Comparison of ENCODE assay signal across 8 mouse cellular contexts in the genomic region with DNA sequence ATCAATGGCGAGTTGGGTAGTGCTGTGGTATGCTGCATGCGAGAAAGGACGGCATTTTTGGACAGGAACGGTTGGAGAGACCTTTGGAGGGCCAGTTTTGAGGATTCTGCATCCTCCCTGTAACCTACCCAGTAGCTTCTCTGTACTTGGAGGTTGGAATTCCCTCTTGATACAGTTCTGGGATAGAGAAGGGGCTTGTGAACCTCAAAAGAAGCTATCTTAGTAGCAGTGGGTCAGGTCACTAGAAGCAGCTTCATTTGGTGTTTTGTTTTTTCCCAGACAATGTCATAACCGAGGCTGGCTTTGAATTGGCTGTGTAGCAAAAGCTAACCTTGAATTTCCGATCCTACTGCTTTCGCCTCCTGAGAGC. TPM values are rescaled to one million over a fixed set of nuclear protein-coding genes. Genes with fewer than 3 reads are reported as not detected.
DNase-seq lines count a peak whose midpoint lies in the region; ATAC-seq and TF ChIP-seq lines count a peak whose summit lies in the region.

No protein-coding gene starts in this region.

- no peaks in the 10 kb centered on the region for H3K36me3 ChIP-seq in lung, embryonic 16.5 days (ENCODE audit: control insufficient read depth, insufficient read depth, low read length)
- H3K36me3 ChIP-seq in forebrain, embryonic 10.5 days (replicated peaks), result peaks cover 6% of the 10 kb centered on the region
- H3K36me3 ChIP-seq in limb, embryonic 11.5 days (ENCODE audit: control insufficient read depth, insufficient read depth, low read length), result no peaks in the 10 kb centered on the region

- peaks cover 21% of the 10 kb centered on the region for H3K4me1 ChIP-seq in lung, embryonic 16.5 days (replicated peaks; ENCODE audit: control insufficient read depth, insufficient read depth, low read length)
- peaks cover 50% of the 10 kb centered on the region for H3K4me1 ChIP-seq in forebrain, embryonic 10.5 days
- H3K4me1 ChIP-seq in limb, embryonic 11.5 days (ENCODE audit: control insufficient read depth, insufficient read depth, low read length), result peaks cover 13% of the 10 kb centered on the region
- H3K4me1 ChIP-seq in olfactory bulb, adult 2 months (ENCODE audit: control insufficient read depth, insufficient read depth, low read length), result peaks cover 14% of the 10 kb centered on the region

- H3K4me2 ChIP-seq in lung, embryonic 16.5 days (ENCODE audit: low read depth, low read length), result peak overlapping the region; percentile 83
- H3K4me2 ChIP-seq in limb, embryonic 11.5 days (ENCODE audit: low read depth, severe bottlenecking), result peak overlapping the region; percentile 62

- peak overlapping the region; percentile 67 for H3K9ac ChIP-seq in lung, embryonic 16.5 days (ENCODE audit: low read length)
- H3K9ac ChIP-seq in limb, embryonic 11.5 days (ENCODE audit: low read length), result peak overlapping the region; percentile 55

- peak overlapping the region; percentile 83 for H3K27ac ChIP-seq in lung, embryonic 16.5 days (ENCODE audit: low read length)
- peak overlapping the region; percentile 94 for H3K27ac ChIP-seq in forebrain, embryonic 10.5 days
- H3K27ac ChIP-seq in limb, embryonic 11.5 days (replicated peaks; ENCODE audit: low read depth, low read length), result peak overlapping the region; percentile 43; the same call in 1 of the 2 replicates
- no peak overlapping the region for H3K27ac ChIP-seq in olfactory bulb, adult 2 months (ENCODE audit: insufficient read depth, low read depth, low read length)

- 24% methylated on average over 7 of the region's 7 CpGs for WGBS in lung, embryonic 16.5 days
- WGBS in forebrain, embryonic 10.5 days, result 27% methylated on average over 7 of the region's 7 CpGs
- 25% methylated on average over 7 of the region's 7 CpGs for WGBS in limb, embryonic 11.5 days
- 27% methylated on average over 7 of the region's 7 CpGs for WGBS in olfactory bulb, adult 2 months

- H3K27me3 ChIP-seq in lung, embryonic 16.5 days (ENCODE audit: control insufficient read depth, insufficient read depth, low read depth, low read length), result no peaks in the 10 kb centered on the region
- 0 out of 2 replicates have a peak, but pooled peaks cover 10% of the 10 kb centered on the region for H3K27me3 ChIP-seq in forebrain, embryonic 10.5 days (ENCODE audit: poor library complexity, severe bottlenecking)
- no peaks in the 10 kb centered on the region for H3K27me3 ChIP-seq in limb, embryonic 11.5 days (ENCODE audit: control insufficient read depth, insufficient read depth, low read length)

- TF ChIP-seq POLR2A in olfactory bulb, adult 2 months (IDR thresholded peaks at IDR 0.05; ENCODE audit: insufficient read depth, low read depth, low read length), result no peak

- H3K9me3 ChIP-seq in lung, embryonic 16.5 days (ENCODE audit: control insufficient read depth, low read length), result no peaks in the 10 kb centered on the region
- H3K9me3 ChIP-seq in forebrain, embryonic 10.5 days, result no peaks in the 10 kb centered on the region
- no peaks in the 10 kb centered on the region for H3K9me3 ChIP-seq in limb, embryonic 11.5 days (ENCODE audit: control insufficient read depth, low read length)

- ATAC-seq in lung, embryonic 16.5 days (ENCODE audit: low read depth), result no peak
- no peak for ATAC-seq in limb, embryonic 11.5 days (ENCODE audit: insufficient number of reproducible peaks, low FRiP score, low TSS enrichment, low read depth)

- no peak for TF ChIP-seq CTCF in olfactory bulb, adult 2 months (IDR thresholded peaks at IDR 0.05; ENCODE audit: insufficient read depth, low read depth, low read length)

- H3K4me3 ChIP-seq in lung, embryonic 16.5 days (ENCODE audit: low read length), result peak overlapping the region; percentile 89
- peak overlapping the region; percentile 87 for H3K4me3 ChIP-seq in forebrain, embryonic 10.5 days
- H3K4me3 ChIP-seq in limb, embryonic 11.5 days (ENCODE audit: low read depth, low read length), result peak overlapping the region; percentile 79
- H3K4me3 ChIP-seq in olfactory bulb, adult 2 months (ENCODE audit: insufficient read depth, low read depth, low read length), result peak overlapping the region; percentile 95

- DNase-seq in lung, adult 18-20 months, result no peak
- no peak for DNase-seq in forebrain, embryonic 10.5 days (ENCODE audit: extremely low spot score, low spot score)
- DNase-seq in limb, embryonic 11.5 days (ENCODE audit: low spot score), result no peak
- no peak for DNase-seq in B cell, adult 2 months
- no peak for DNase-seq in yolk sac, embryonic 10.5 days (ENCODE audit: low spot score)
- DNase-seq in right cerebral cortex, adult 18-20 months, result no peak

RNA-seq across cellular contexts. Expression of gene Bnip3, which starts 0.9 kb away (rescaled TPM):
- 131 and 135 TPM in 2 replicates for polyA plus RNA-seq in lung, embryonic 16.5 days (2015; fragmentation: Nextera tagmentation; extraction: Ambion mirVana)
- 111 and 127 TPM in 2 replicates for polyA plus RNA-seq in forebrain, embryonic 10.5 days (2016; fragmentation: Nextera tagmentation; extraction: Ambion mirVana)
- polyA plus RNA-seq in limb, embryonic 11.5 days (2014; fragmentation: Nextera tagmentation; extraction: Ambion mirVana), result 111 and 117 TPM in 2 replicates
- not detected in 2 replicates for polyA plus RNA-seq in olfactory bulb, adult 2 months (2012; ENCODE audit: insufficient read depth, insufficient read length, low replicate concordance, missing spikeins)

RNA-seq across cellular contexts. Expression of gene Jakmip3, which starts 30.4 kb away (rescaled TPM):
- polyA plus RNA-seq in lung, embryonic 16.5 days (2015; fragmentation: Nextera tagmentation; extraction: Ambion mirVana), result 0.06 and 0.14 TPM in 2 replicates
- polyA plus RNA-seq in forebrain, embryonic 10.5 days (2016; fragmentation: Nextera tagmentation; extraction: Ambion mirVana), result 0.43 and 0.47 TPM in 2 replicates
- polyA plus RNA-seq in limb, embryonic 11.5 days (2014; fragmentation: Nextera tagmentation; extraction: Ambion mirVana), result 0.35 and 0.45 TPM in 2 replicates
- not detected in 2 replicates for polyA plus RNA-seq in olfactory bulb, adult 2 months (2012; ENCODE audit: insufficient read depth, insufficient read length, low replicate concordance, missing spikeins)

Comparison
In these comparisons a context has a peak if more than half of its experiments do, and no peak if none do; other contexts are left out.
1. RNA of gene Bnip3, which starts 0.9 kb away (polyA plus RNA-seq): 131 to 135 TPM in lung, embryonic 16.5 days, 111 to 117 TPM in limb, embryonic 11.5 days and 111 to 127 TPM in forebrain, embryonic 10.5 days; not detected in olfactory bulb, adult 2 months; every median in the first group is over 100 times any median in the second.
2. Peak in every context shown above with its lines, with median percentiles within 50 percentile points of each other: H3K4me3 ChIP-seq.